Mouse (Mus musculus) urinary bladder, postnatal 10 days (tissue): Measurements from ENCODE around the gene Gm20388.

Experiments used
- DNase-seq: peaks from one replicate; pipeline ENCODE4 v3.0.0; 2022; ENCODE audit warnings: low spot score

Gene Gm20388

DNA sequence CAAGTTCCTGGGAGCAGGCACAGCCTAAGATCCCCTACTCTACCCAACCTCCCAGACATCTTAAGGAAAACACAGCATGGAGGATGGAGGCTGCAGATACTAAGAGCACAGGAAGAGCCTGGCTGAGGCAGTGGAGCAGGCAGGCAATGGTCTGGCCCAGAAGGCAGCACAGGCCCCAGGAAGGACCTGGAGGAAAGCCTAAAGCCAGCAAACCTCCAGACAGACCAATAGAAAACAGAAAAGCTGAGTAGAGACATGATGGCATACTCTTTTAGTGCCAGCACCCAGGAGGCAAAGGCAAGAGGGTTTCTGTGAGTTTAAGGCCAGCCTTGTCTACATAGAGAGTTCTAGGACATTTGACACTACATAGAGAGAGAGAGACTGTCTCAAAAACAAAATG is 1702.8 kb downstream of the Gm20388 start:
- no peak for DNase-seq

DNA sequence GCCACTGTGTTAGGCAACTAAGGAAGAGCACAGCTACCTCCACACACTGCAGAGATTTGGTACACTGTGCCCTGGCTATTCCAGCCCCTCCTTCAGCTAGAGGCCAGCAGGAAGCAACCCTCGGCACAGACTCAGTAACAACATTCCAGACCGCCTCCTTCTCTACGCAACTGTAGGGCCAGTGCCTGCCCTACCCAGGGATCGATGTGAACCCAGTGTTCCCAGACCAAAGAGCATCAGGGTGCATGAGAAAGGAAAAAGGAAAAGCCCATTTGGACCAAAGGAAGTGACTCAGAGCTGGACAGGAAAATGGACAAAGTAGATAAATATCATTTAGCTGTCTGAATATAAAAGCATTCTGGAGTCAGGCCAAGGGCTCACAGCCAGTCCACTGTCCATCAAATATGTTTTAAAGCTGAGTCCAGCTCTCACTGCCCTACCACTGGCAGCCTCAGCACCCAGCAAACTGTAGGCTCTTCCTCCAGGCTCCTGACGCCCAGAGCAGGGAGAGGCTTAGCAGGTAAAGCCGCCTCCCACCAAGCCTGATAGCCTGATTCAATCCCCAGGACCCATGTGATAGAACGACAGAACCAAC is 1708.9 kb downstream of the Gm20388 start:
- DNase-seq, result no peak

DNA sequence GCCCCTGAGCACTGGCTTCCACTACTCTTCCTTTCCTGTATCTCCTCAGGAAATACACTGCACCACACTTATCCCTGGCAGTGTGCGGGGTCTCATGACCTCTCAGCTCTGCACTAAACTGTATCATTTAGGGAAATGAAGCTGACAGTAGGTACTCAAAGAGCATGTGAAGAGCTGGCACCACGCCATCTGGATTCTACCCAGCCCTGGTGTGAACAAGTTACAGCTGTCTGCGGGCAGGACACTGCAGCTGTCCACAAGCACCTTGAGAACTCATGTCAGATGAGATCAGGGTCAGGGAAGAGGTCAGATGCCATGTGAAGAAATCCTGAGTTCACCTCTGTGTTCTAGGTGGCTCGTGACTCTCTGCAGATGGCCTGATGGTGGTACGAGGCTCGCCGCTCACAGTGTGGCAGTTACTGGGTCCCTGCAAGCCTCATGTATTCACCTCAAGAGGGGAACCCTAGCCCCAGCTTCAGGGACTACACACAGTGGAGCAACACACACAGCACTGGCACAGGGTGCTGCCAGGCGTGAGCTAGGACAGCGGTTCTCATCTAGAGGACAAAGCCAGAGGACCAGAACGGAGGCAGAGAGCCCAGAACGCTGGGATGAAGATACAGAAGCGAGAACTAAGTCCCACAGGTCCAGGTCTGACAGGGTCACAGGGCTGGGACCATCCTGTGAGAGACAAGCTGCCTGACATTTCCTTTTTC is 1710.3 kb downstream of the Gm20388 start:
- no peak for DNase-seq

DNA sequence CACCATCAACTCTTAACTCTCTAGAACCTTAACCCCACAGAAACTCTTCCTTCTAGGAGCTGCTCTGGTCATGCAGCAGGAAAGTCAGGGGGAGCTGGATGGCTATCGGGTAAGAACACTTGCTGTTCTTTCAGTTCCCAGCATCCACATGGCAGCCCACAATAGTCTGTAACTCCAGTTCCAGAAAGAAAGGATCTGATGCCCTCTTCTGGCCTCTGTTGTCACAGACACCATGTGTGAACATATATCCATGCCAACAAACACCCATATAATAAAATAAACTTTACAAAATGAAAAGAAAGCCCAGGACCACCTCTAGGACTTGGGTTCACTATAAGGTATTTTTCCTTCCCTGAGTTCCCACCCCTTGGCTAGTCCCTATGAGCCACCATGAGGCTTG is 1711.2 kb downstream of the Gm20388 start:
- DNase-seq, result no peak

DNA sequence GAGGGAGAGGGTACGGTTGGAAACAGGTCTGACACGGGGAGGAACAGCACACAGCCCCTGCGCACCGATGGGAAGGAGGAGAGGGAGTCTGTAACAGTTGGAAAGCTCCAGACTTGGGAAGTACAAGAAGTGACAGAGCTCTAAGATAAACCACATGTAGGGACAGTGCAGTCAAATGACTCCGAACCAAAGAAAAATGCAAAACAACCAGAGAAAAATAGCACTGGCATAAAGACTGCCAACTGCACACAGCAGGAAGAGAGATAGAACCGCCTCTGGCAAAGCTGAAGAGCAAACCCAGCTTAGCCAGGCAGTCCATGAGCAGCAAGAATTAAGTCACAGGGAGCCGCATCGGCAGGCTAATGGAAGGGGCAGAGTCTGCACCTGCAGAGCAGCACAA is 1712.4 kb downstream of the Gm20388 start:
- DNase-seq, result no peak

DNA sequence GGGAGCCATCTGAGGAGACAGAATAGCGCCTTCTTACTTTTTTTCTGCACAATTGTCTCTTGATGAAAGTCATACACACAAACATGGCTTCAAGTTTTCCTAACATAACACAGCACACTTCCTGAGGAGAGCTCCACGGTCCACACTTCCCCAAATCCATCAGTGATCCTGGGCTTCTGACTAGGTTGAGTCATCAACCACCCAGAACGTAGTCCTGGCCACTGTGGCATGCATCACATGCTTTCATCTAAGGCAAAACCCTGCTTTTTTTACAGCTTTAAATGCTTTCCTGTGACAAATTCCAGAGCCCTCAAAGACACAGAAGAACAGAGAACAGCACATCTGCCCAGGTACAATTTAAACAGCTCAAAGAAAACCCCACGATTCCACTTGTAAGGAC is 1718.0 kb downstream of the Gm20388 start:
- no peak for DNase-seq

DNA sequence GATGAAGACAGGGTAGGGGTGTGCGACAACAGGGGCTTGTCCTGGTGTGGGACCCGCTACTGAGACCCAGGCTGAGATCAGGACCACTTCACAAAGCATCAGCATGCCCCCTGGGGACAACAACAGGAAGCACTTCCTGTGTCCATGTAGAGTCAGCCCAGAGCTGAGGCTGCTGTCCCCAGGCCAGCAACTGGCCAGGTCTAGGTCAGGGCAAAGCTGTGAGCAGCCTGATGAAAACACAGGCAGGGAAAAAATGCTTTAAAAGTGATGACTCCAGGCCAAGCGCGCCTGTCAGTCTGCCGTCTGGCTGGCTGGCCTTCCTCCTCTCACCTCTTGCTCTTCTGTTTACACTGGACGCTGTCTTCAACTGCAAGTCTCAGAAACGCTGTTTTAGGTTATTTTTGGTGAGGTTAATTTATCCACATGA is 1721.0 kb downstream of the Gm20388 start:
- DNase-seq, result no peak

DNA sequence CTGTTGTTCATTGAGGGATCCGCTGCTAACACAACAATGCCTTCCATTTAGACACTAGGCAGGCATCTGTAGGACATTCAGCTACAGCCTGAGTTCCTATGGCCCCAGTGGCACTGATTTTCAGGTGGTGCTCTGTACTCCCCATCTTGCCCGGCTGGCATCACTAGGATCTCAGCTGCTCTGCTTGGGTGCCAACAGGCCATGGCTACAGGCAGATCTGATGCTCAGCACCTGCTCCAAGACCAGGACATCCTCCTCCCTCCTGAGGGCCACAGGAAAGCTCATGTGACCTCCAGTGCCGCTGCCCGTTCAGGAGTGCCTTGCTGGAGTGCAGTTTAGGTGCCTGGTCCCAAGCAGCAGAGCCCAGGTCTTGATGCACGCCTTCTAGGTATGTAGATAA is 1721.8 kb downstream of the Gm20388 start:
- no peak for DNase-seq

DNA sequence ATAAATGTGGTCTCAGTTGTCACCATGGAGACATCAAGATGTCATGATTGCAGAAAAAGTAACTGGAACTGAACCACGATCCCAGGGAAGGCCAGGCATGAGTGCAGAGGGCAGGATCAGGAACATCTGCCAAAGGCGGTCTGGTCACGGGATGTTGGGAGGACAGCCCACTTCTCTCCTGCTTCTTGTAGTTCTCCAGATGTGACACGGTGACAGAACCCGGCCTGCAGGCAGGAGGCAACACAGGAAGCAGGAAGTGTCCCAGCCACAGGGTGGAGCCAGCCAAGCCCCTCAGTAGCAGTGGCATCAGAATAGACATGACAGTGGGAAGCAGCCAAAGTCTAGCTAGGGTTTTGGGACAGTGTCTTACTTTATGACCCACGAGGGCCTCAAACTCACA is 1724.9 kb downstream of the Gm20388 start:
- DNase-seq, result no peak

DNA sequence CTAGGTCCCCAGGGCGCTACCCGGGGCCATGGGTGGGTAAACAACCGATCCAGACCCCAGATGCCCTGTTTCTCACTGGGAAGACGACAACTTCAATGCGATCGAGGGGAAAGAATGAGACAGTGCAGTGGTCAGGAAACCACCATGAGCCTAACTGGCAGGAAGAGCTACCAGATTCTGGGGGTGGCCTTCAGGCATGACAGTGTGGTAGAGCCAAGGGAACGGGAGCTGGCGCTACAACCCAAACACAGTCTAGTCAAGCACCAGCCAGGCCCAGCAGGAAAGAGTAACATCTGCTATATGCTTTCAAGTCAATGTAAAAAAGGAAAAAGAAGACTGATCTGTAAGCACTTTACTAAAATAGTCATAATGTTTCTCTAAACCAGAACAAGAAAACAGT is 1725.5 kb downstream of the Gm20388 start:
- DNase-seq, result no peak

DNA sequence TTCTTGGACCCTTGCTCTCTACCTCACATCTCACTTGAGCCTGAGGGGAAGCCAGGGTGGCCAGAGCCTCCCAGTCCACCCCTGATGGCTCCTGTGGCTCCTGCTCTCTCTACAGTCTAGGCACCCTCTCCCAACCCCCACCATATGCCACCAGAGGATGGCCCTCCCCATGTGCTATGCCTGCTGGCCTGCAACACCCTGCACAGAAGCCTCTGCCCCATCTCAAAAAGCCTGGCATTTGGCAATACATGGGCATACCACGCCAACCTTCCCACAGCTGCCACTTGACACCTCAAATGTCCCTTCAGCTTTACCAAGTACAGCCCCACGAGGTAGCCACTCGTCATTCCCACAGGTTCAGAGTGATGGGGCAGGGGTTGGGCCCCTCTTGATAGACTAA is 1732.2 kb downstream of the Gm20388 start:
- no peak for DNase-seq

DNA sequence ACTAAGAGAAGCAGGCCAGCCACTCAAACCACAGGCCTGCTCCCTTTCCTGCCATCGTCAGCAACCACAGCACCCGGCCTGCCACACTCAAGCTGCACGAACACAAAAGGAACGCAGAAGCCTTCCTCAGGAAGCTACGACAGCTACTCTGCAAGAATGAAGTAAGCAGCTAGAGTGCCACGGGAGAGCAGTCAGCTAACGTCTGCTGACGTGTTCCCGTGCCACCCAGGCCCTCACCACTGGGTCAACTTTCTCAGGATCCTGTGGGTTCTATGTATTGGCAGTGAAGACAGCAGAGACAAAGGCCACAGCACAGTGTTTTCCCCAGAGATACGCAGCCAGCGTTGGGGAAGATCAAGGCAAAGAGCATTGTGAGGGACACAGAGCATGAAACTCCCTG is 1732.7 kb downstream of the Gm20388 start:
- DNase-seq, result no peak

DNA sequence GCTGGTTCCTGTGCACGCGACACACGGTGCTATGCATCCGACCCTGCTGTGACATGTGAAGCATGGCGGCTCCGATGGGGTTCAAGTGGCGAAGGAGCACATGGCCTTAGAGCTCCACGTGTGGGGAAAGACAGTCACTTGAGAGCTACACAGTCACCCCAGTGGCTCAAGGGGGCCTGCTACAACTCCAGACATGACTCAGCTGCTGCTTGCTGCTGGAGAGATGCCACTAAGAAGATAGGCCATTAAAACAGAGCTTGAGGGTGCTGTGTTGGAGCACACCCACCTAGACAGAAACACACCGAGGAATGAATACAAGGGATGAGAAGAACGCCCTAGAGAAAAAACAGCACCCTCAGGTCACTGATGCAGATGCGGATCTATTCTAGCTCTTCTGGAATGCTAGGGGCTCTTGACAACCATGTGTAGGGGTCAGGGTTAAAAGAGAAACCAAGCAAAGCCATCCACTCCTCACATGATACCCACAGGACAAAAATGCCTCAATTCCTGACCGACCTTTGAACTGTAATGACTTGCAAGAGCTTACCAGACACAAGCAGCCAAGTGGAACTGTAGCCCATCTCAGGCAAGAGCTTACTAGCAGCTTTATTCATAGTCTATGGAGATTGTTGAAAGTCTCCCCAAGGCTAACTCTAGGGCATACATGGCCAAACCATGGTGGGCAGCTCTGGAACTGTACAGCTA is 1737.0 kb downstream of the Gm20388 start:
- DNase-seq, result no peak

DNA sequence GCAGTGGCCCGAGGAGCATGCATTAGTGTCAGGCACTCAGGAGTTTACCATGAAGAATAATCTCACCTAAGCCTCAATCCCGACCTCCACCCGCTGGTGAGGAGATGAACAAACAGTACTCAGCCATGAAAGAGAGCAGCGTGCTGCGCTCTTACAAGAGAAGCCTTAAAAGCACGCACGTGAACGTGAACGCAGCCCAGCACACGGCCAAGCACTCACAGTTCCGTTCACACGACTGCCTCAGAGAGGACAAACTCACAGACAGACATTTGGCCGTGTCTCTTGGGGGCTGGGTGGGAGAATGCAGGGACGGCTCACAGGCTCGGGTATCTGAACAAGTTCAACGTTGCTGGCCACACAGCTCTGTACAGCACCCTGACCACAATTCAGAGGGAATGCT is 1737.8 kb downstream of the Gm20388 start:
- no peak for DNase-seq

DNA sequence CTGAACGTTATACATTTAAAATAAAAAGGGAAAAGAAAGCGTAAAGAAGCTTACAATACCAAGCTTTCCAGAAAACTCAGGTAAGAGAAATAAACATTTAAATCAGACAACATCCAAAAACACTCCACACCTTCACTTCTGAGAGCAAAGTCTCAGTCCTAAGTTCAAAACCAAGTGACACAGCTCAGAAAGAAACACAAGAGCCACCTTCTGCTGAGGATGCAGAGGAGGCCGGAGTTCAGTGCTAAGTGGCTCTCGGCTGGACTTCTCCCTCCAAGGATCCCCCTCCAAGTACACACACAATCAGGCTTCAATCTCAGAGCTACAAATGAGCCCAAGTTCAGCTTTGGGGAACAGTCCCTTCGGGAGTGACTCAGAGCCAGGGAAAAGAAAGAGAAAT is 1738.8 kb downstream of the Gm20388 start:
- DNase-seq, result no peak

DNA sequence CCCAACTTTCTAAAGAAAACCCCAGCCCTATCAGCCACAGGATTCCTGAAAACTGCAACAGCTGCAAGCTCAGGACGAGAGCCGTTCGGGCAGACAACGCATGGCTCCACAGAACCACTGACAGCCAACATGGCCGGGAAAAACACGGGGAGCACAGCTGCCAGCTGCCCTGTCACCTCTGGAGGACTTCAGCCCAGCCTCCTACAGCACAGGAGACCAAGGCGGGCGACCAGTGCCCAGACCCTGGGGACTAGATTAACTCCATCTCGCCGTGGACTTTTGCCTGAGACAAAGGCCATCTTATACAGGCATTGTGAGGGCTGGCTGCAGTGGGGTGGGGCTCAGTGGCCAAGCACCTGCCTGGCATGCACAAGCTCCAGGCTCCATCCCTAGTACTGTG is 1739.3 kb downstream of the Gm20388 start:
- DNase-seq, result no peak

DNA sequence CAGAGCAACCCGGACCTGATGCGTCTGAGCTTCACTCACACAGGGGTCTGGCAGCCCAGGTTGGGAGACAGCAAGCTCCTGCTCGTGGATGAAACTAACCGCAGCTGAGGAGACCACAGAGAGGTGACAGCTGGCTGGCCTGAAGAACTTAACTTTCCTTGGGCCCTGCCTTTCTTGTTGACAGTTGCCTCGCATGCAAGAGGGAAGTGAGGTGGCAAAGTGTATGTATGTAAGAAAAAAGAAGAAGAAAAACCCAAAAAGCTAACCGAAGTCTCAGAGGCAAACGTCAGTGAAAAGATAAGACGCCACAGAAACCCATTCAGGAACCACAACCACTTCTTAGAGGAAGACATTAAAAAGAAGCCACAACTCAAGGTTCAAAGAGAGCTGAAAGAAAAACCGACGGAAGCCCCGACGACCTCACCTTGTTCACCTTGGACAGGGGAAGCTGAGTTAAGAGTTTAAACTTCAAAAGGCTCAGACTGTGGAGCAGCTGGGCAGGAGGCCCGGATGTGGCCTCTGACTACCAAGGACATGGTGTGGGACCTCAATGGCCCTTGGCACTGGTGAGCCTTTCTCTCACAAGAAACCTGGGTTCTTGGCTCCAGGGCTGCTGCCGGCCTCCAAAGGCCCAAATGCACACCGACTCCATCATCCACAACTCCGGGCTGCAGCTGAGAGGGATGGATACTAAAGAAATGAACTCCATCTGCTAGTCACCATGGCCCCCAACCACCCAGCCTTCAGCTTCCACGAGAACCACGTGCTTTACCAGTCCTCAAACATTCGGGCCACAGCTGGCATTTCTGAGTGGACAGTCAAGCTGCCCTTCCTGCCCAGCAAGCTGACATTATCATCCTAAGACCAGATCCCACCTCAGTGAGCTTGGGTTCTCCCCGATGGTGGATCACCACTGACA is 1740.0 kb downstream of the Gm20388 start:
- DNase-seq, result no peak

DNA sequence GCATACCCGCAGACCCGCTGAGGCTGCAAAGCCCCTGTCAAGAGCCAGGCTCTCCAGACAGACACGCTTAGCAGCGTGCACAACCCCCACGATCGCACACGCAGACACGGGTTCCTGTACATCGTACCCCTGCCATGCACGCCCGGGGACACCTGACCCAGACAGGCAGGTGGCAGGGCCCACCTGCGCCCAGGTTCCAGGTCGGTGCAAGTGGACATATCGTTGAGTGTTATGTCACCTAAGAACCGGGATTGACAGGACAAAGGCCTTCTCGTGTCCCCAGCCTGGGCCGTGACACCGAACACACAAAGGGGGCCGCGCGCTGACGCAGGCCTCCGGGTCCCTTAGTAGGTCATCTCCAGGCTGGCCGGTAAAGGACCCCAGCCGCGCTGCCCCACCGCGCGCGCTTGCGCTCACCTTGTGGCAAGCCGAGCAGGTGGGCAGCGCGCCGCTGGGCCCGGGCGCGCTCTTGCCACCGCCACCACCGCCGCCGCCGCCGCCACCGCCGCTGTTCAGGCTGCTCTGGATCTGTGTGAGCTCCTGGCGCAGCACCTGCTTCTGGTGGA is 1740.8 kb downstream of the Gm20388 start:
- no peak for DNase-seq

DNA sequence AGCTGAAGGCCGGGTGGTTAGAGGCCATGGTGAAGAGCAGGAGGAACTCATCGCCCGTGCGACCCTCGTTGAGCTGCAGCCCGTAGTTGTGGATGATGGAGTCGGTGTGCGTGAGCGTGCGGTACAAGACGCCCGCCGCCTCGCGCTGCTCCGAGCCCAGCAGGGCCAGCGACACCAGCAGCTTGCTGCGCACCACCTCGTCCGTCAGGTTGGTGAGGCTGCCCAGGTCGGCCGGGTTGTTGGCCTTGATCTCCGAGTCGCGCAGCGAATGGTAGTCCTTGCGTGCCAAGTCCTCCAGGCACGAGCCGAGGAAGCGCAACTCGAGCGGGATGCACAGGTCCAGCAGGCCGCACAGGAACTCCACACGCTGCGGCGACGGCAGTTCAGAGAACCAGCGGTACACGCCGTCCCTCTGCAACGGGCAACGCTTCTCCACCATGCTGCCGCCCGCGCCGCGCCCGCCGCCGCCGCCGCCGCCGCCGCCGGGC is 1741.3 kb downstream of the Gm20388 start:
- no peak for DNase-seq

DNA sequence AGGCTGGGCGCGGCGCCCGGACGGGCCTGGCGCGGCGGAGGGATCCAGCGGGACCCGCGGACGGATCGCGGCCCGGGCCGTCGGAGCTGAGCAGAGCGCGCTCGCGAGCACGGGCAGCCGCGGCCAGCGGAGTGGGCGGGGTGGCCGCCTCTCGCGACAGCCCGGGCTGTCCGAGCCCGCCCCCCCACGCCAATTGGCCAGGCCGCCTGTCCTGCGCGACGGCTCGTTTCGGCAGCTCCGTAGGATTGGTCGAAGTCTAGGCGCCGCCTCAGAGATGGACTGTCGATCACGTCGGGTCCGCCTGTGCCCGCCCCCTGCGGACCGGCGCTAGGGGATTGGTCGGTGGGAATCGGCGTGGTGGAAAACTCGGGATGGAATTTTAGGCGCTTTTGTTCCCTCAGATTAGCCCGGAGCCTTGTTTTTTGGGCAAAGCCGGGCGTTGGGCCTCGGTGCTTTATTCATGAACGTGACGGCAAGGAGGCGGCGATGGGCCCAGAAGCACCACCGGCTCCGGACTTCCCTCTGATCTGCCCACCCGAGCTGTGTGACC is 1742.2 kb downstream of the Gm20388 start, which contains the start of gene Zcchc14:
Zcchc14 (minus strand) TSS at position 128 of the 550 bp plus-strand sequence.
- DNase-seq, result peak; percentile 89

DNA sequence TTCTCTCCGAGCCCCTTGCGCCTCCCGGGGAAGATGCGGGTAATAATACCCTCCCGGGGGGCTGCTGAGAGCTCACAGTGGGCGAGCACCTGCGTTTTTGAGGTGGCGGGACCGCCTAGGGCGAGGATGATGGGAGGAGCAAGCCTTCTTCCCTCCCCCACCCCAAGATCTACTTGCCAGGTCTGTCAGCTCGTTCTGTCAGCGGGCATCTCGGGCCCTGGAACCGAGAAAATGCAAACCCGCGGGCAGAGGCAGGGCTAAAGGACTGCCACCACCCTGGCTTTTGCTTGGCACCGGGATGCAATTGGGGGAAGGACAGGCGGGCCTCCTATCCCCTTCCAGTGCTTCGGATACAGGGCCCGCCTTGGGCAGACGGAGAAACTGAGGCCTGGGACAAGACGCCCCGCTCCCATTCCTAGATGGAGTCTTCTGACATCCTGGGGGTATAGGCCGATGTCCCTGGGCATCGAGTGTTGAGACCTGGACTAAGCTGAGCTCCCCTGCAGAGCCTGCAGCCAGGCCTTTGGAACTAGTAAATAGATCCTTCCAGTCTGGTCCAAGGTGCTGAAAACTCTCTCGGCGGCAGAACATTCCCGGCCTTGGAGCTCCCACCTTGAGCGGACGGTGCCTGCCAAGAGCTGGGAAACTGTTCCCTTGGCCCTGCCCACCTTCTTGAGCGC is 1742.8 kb downstream of the Gm20388 start:
- no peak for DNase-seq
